Mouse (Mus musculus) olfactory bulb, adult 2 months (tissue): ENCODE results near the gene Arntl.

ENCODE experiments used
- CTCF ChIP-seq: fragments of 200-500 bp; IDR thresholded peaks from 2 replicates; pipeline ENCODE4 v1.5.1; 2012; ENCODE audit warnings: low read depth, mild to moderate bottlenecking, low read length, moderate library complexity; ENCODE audit not compliant: insufficient read depth
- POLR2A ChIP-seq: fragments of 200-500 bp; IDR thresholded peaks from 2 replicates; pipeline ENCODE4 v1.6.1; 2012; ENCODE audit warnings: mild to moderate bottlenecking, low read depth, low read length, moderate library complexity; ENCODE audit not compliant: insufficient read depth

GRCm38 (mm10) chr7:113191787-113192186 lies 15.5 kb upstream of the Arntl start:
- TF ChIP-seq POLR2A (no peak), CTCF (no peak)
